Mouse (Mus musculus) layer of hippocampus, postnatal 25 days (tissue): Measurements from ENCODE around the gene Fbxl5. TPM values are rescaled to one million over a fixed set of nuclear protein-coding genes. Genes with fewer than 3 reads are reported as not detected.

Experiments used
- DNase-seq, 2 experiments: peaks; one replicate each; pipeline ENCODE4 v3.0.0; 2022; ENCODE audit warnings: mixed read lengths in 2 of 2, low spot score in 1 of 2; ENCODE audit errors: extremely low spot score in 1 of 2
- total RNA-seq, 2 experiments: library from RNA; stranded (reverse); gene quantifications; 2 replicates each; pipeline ENCODE4 v1.2.3; 2021

Fbxl5 gene
- total RNA-seq, 2 experiments from 2014 or later: 86.7 to 94.9 TPM

DNA sequence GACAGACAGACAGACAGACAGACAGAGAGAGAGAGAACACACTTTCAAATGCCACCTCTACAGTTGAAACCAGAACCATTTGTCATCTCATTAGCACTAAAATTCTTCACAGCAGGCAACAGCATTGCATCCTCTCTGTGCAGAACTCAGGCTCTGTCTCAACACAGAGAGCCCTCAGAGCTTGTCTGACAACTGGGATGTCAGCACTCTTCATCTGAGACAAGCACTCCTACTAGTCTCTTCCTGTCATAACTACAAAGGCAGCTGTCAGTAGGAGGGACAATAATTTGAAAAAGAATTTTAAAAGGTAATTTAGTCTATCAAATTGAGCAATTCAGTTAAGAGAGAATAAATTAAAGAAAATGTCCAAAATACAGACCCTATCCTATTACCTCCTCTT is 122.2 kb downstream of the Fbxl5 start:
- DNase-seq: no peak

DNA sequence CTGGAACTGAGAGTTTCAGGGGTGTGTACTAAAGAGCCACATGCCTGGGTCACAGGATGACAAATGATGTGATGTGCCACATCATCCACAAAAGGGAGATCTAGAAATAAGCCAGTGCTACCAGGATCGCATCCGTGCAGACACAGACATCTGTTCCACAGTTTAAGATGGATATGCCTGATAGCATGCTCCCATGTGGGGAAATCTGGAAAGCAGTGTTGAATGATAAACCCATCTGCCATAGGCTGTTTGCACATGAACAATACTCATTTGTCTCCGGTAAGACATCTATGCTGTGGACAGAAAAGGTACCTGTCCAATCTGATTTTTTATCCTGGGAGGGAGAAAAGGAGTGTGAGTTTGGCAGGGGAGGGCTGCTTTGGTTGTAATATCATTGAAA is 124.3 kb downstream of the Fbxl5 start:
- DNase-seq: no peak

Other genes starting within 250 kb of the Fbxl5 start
- 10 to 100 TPM; 15.2 to 18.8 TPM for gene Cc2d2a, start 159.3 kb downstream of the Fbxl5 start, total RNA-seq
- not detected for gene Bst1, start 2.8 kb downstream of the Fbxl5 start, total RNA-seq
- gene Cd38, start 46.9 kb upstream of the Fbxl5 start, total RNA-seq: 1 to 10 TPM; 7.6 to 9.6 TPM
- gene Gm7879, start 91.5 kb upstream of the Fbxl5 start, total RNA-seq: 10 to 100 TPM; 12.3 TPM
- under 1 TPM; 0.39 to 0.54 TPM for gene Fgfbp1, start 160.1 kb upstream of the Fbxl5 start, total RNA-seq